Mouse (Mus musculus) neural tube, embryonic 11.5 days (tissue): ENCODE results near the gene Rpl18a. TPM values are rescaled to one million over a fixed set of nuclear protein-coding genes. Genes with fewer than 3 reads are reported as not detected.

ENCODE experiments used
- ATAC-seq: fragments of 200-750 bp; cut with Nextera tagmentation; 2 replicates; pipeline ENCODE4 v1.8.0; 2017; ENCODE audit warnings: moderate number of reproducible peaks, mild to moderate bottlenecking, moderate TSS enrichment, moderate library complexity; ENCODE audit not compliant: insufficient read depth, low FRiP score, low TSS enrichment
- DNase-seq: peaks from one replicate; pipeline ENCODE4 v3.0.0-alpha.2; 2015; ENCODE audit warnings: low spot score
- H3K27ac ChIP-seq: fragments of 300-500 bp; sonication (generic); 2 replicates; pipeline ENCODE4 v1.5.1; 2014; ENCODE audit warnings: low read depth, mild to moderate bottlenecking, low read length
- H3K27me3 ChIP-seq: fragments of 300-500 bp; sonication (generic); 2 replicates; pipeline ENCODE4 v1.6.1; 2014; ENCODE audit warnings: mild to moderate bottlenecking, low read length, mixed read lengths; ENCODE audit not compliant: control insufficient read depth, insufficient read depth
- H3K36me3 ChIP-seq: fragments of 300-500 bp; sonication (generic); 2 replicates; pipeline ENCODE4 v1.6.1; 2014; ENCODE audit warnings: mild to moderate bottlenecking, low read length, moderate library complexity, mixed read lengths; ENCODE audit not compliant: control insufficient read depth, insufficient read depth
- H3K4me1 ChIP-seq: fragments of 300-500 bp; sonication (generic); 2 replicates; pipeline ENCODE4 v1.6.1; 2014; ENCODE audit warnings: low read length, mixed read lengths; ENCODE audit not compliant: control insufficient read depth, insufficient read depth
- H3K4me2 ChIP-seq: fragments of 300-500 bp; sonication (generic); 2 replicates; pipeline ENCODE4 v1.6.1; 2014; ENCODE audit warnings: low read depth, mild to moderate bottlenecking, moderate library complexity
- H3K4me3 ChIP-seq: fragments of 300-500 bp; sonication (generic); 2 replicates; pipeline ENCODE4 v1.5.1; 2014; ENCODE audit warnings: low read depth, low read length
- H3K9ac ChIP-seq: fragments of 300-500 bp; sonication (generic); 2 replicates; pipeline ENCODE4 v1.6.1; 2014; ENCODE audit warnings: mild to moderate bottlenecking, low read length
- H3K9me3 ChIP-seq: fragments of 300-500 bp; sonication (generic); 2 replicates; pipeline ENCODE4 v1.6.1; 2016; ENCODE audit warnings: low read length; ENCODE audit not compliant: control insufficient read depth
- WGBS: fragments of 180-500 bp; shearing (Covaris S2); extraction: QIAGEN DNeasy Blood & Tissue Kit; methylation state at CpG from one replicate; pipeline ENCODE4 v1.1.7; 2014; 5-methylcytosine and 5-hydroxymethylcytosine counted together
- polyA plus RNA-seq: library from polyadenylated mRNA; unstranded; fragments of >200 nt; fragmentation: Nextera tagmentation; extraction: Ambion mirVana; gene quantifications from 2 replicates; pipeline ENCODE4 v1.2.1, GENCODE M21; 2014

Gene Rpl18a
- polyA plus RNA-seq, 1 experiment from 2014 or later, result 3,152 TPM

- ATAC-seq, result no peak
- Histone ChIP-seq H3K36me3 (no peaks in the 10 kb centered on the region), H3K4me3 (no peak overlapping the region), H3K27ac (no peak overlapping the region), H3K4me2 (no peak overlapping the region), H3K9me3 (no peaks in the 10 kb centered on the region), H3K9ac (no peak overlapping the region), H3K4me1 (no peaks in the 10 kb centered on the region), H3K27me3 (no peaks in the 10 kb centered on the region)
- DNase-seq, result no peak
- WGBS, result 35% methylated on average over 11 of the region's 11 CpGs
Observed at GRCm38 (mm10) chr8:70880546-70880945, 16.7 kb downstream of the Rpl18a start.

- Histone ChIP-seq H3K9ac (no peak overlapping the region), H3K27me3 (no peaks in the 10 kb centered on the region), H3K4me3 (no peak overlapping the region), H3K4me1 (no peaks in the 10 kb centered on the region), H3K27ac (no peak overlapping the region), H3K4me2 (no peak overlapping the region), H3K9me3 (no peaks in the 10 kb centered on the region), H3K36me3 (no peaks in the 10 kb centered on the region)
- DNase-seq, result no peak
- WGBS, result 10% methylated on average over 4 of the region's 4 CpGs
- no peak for ATAC-seq
Observed at GRCm38 (mm10) chr8:70880126-70880525, 17.1 kb downstream of the Rpl18a start.

GRCm38 (mm10) chr8:70879500-70879899 is 17.7 kb downstream of the Rpl18a start:
- ATAC-seq (no peak), DNase-seq (no peak)
- H3K4me3 ChIP-seq, result no peak overlapping the region
- no peak overlapping the region for H3K4me2 ChIP-seq
- no peak overlapping the region for H3K9ac ChIP-seq
- no peaks in the 10 kb centered on the region for H3K4me1 ChIP-seq
- WGBS, result 57% methylated on average over 4 of the region's 4 CpGs
- H3K9me3 ChIP-seq, result no peaks in the 10 kb centered on the region
- H3K36me3 ChIP-seq, result no peaks in the 10 kb centered on the region
- H3K27ac ChIP-seq, result no peak overlapping the region
- no peaks in the 10 kb centered on the region for H3K27me3 ChIP-seq

- Histone ChIP-seq H3K9me3 (no peaks in the 10 kb centered on the region), H3K9ac (no peak overlapping the region), H3K4me2 (no peak overlapping the region), H3K27ac (no peak overlapping the region), H3K36me3 (no peaks in the 10 kb centered on the region), H3K4me3 (no peak overlapping the region), H3K4me1 (no peaks in the 10 kb centered on the region), H3K27me3 (no peaks in the 10 kb centered on the region)
- DNase-seq, result no peak
- no peak for ATAC-seq
- WGBS, result 60% methylated on average over 2 of the region's 2 CpGs
Observed at GRCm38 (mm10) chr8:70878178-70878577, 19.0 kb downstream of the Rpl18a start.

GRCm38 (mm10) chr8:70876382-70876781 is 20.8 kb downstream of the Rpl18a start:
- Histone ChIP-seq H3K4me1 (0 out of 2 replicates have a peak, but pooled peaks cover 3% of the 10 kb centered on the region), H3K9ac (no peak overlapping the region), H3K4me2 (no peak overlapping the region), H3K9me3 (no peaks in the 10 kb centered on the region), H3K27me3 (no peaks in the 10 kb centered on the region), H3K27ac (no peak overlapping the region), H3K36me3 (no peaks in the 10 kb centered on the region), H3K4me3 (no peak overlapping the region)
- peak; percentile 7 for DNase-seq
- WGBS, result 64% methylated on average over 4 of the region's 4 CpGs
- ATAC-seq, result no peak

GRCm38 (mm10) chr8:70874441-70874840 is 22.8 kb downstream of the Rpl18a start:
- Histone ChIP-seq H3K9me3 (no peaks in the 10 kb centered on the region), H3K36me3 (no peaks in the 10 kb centered on the region), H3K4me1 (0 out of 2 replicates have a peak, but pooled peaks cover 3% of the 10 kb centered on the region), H3K4me2 (no peak overlapping the region), H3K4me3 (no peak overlapping the region), H3K27me3 (no peaks in the 10 kb centered on the region), H3K9ac (no peak overlapping the region), H3K27ac (no peak overlapping the region)
- ATAC-seq (no peak), DNase-seq (no peak)
- WGBS, result 91% methylated on average over 13 of the region's 13 CpGs

GRCm38 (mm10) chr8:70873364-70873985 is 23.7 kb downstream of the Rpl18a start, which contains the start of gene Ccdc124:
TSS of gene Ccdc124 (minus strand) at chr8:70873935.
- Histone ChIP-seq H3K4me3 (peak within 1 kb of the TSS; percentile 85), H3K4me2 (peak within 1 kb of the TSS; percentile 89), H3K27me3 (no peaks in the 10 kb centered on the region), H3K9me3 (no peaks in the 10 kb centered on the region), H3K36me3 (no peaks in the 10 kb centered on the region), H3K27ac (peak within 1 kb of the TSS; percentile 62), H3K4me1 (peaks cover 12% of the 10 kb centered on the region; the same call in 1 of the 2 replicates), H3K9ac (peak within 1 kb of the TSS; percentile 84)
- 1% methylated on average over 36 of the region's 46 CpGs for WGBS
- ATAC-seq (peak; percentile 91), DNase-seq (peak; percentile 94)

GRCm38 (mm10) chr8:70872643-70873363 is 24.4 kb downstream of the Rpl18a start:
- no peak for DNase-seq
- H3K9me3 ChIP-seq, result no peaks in the 10 kb centered on the region
- H3K4me1 ChIP-seq, result peaks cover 16% of the 10 kb centered on the region; the same call in 1 of the 2 replicates
- no peaks in the 10 kb centered on the region for H3K27me3 ChIP-seq
- H3K36me3 ChIP-seq, result peaks cover 3% of the 10 kb centered on the region; the same call in 1 of the 2 replicates
- WGBS, result 7% methylated on average over 31 of the region's 31 CpGs
- H3K4me3 ChIP-seq, result peak overlapping the region; percentile 85
- peak overlapping the region; percentile 62 for H3K27ac ChIP-seq
- H3K4me2 ChIP-seq, result peak overlapping the region; percentile 89
- ATAC-seq, result no peak
- H3K9ac ChIP-seq, result peak overlapping the region; percentile 84
